Mouse (Mus musculus) MEL (cell line): ENCODE results near the gene Spag7.

Experiments
- BHLHE40 ChIP-seq: IDR thresholded peaks from 2 replicates; pipeline ENCODE4 v1.6.1; 2012; ENCODE audit warnings: low read depth, mild to moderate bottlenecking, inconsistent platforms, low read length, improper control_type of control experiment, borderline replicate concordance
- CTCF ChIP-seq, 3 experiments: IDR thresholded peaks in 2 of 3; conservative IDR thresholded peaks in 1 of 3; 2 replicates each; pipeline ENCODE4 v1.5.1; 2011 to 2012; ENCODE audit warnings: low read length in 3 of 3, low read depth in 2 of 3, mild to moderate bottlenecking in 2 of 3, improper control_type of control experiment in 1 of 3, inconsistent platforms in 1 of 3, mixed read lengths in 1 of 3, moderate library complexity in 1 of 3; ENCODE audit not compliant: control insufficient read depth in 1 of 3, insufficient read depth in 1 of 3, poor library complexity in 1 of 3, severe bottlenecking in 1 of 3
- GATA1 ChIP-seq: IDR thresholded peaks from 2 replicates; pipeline ENCODE4 v1.6.1; 2011; ENCODE audit warnings: low read depth, low read length, improper control_type of control experiment
- MAFK ChIP-seq: IDR thresholded peaks from 2 replicates; pipeline ENCODE4 v1.6.1; 2011; ENCODE audit warnings: low read depth, mild to moderate bottlenecking, low read length, improper control_type of control experiment, borderline replicate concordance
- MXI1 ChIP-seq: IDR thresholded peaks from 2 replicates; pipeline ENCODE4 v1.6.1; 2011; ENCODE audit warnings: mild to moderate bottlenecking, low read depth, low read length, improper control_type of control experiment
- POLR2A ChIP-seq, 2 experiments: IDR thresholded peaks; 2 replicates each; pipeline ENCODE4 v1.6.1; 2011 to 2012; ENCODE audit warnings: low read length in 2 of 2, mild to moderate bottlenecking in 2 of 2, control low read depth in 1 of 2, improper control_type of control experiment in 1 of 2, low read depth in 1 of 2, moderate library complexity in 1 of 2; ENCODE audit not compliant: control insufficient read depth in 1 of 2, insufficient read depth in 1 of 2, poor library complexity in 1 of 2
- POLR2AphosphoS2 ChIP-seq: IDR thresholded peaks from 2 replicates; pipeline ENCODE4 v1.6.1; 2011; ENCODE audit warnings: low read length, improper control_type of control experiment
- SMC3 ChIP-seq: IDR thresholded peaks from 2 replicates; pipeline ENCODE4 v1.6.1; 2011; ENCODE audit warnings: low read depth, low read length, improper control_type of control experiment
- TAL1 ChIP-seq: IDR thresholded peaks from 2 replicates; pipeline ENCODE4 v1.6.1; 2012; ENCODE audit warnings: mild to moderate bottlenecking, inconsistent platforms, low read length, moderate library complexity, mixed read lengths
- TBP ChIP-seq: IDR thresholded peaks from 2 replicates; pipeline ENCODE4 v1.8.0; 2011; ENCODE audit warnings: low read depth, low read length, improper control_type of control experiment
- ZMIZ1 ChIP-seq: IDR thresholded peaks from 2 replicates; pipeline ENCODE4 v1.6.1; 2012; ENCODE audit warnings: low read depth, mild to moderate bottlenecking, inconsistent platforms, low read length, improper control_type of control experiment, moderate library complexity

DNA sequence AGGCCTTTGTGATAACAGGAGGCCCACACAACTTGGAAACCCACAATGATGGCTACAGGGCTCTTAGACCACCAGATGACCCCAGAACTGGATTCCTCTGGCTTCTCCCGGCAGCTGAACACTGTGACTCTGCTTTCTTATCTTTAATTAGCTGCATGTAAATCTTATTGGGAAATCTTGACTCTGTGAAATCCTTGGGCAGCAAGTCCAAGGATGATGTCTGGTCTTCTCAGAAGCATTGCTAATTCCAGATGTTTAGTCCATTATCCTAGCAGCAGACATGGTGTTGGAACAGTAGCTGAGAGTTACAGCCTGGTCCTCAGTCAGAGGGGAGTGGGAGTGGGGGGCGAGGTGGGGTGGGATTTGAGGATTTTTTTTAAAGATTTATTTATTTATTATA is 40.8 kb downstream of the Spag7 start:
- no peak for TF ChIP-seq CTCF (IDR thresholded peaks at IDR 0.05 in 2 of 3, conservative IDR thresholded peaks at IDR 0.05 in 1 of 3; ENCODE audit: control insufficient read depth in 1 of 3, insufficient read depth in 1 of 3, low read depth in 2 of 3, low read length in 3 of 3, poor library complexity in 1 of 3, severe bottlenecking in 1 of 3)
- no peak for TF ChIP-seq MXI1
- no peak for TF ChIP-seq SMC3
- no peak for TF ChIP-seq POLR2A (IDR thresholded peaks at IDR 0.05; ENCODE audit: control insufficient read depth in 1 of 2, insufficient read depth in 1 of 2, low read depth in 1 of 2, low read length in 2 of 2, poor library complexity in 1 of 2)
- TF ChIP-seq MAFK, result no peak
- no peak for TF ChIP-seq GATA1
- no peak for TF ChIP-seq ZMIZ1
- TF ChIP-seq BHLHE40, result no peak
- TF ChIP-seq TAL1, result no peak
- TF ChIP-seq POLR2AphosphoS2, result no peak
- TF ChIP-seq TBP, result no peak
